Mouse (Mus musculus): Measurements from ENCODE around the gene Hist3h2ba. TPM values are rescaled to one million over a fixed set of nuclear protein-coding genes. Genes with fewer than 3 reads are reported as not detected.
A peak's percentile ranks its signal among the peaks of the same experiment; 100 is the strongest.
"Not testable (repeated sequence)": the region's sequence is repeated elsewhere in the genome, so short reads cannot be mapped to it uniquely, and the experiment has no call there.

Hist3h2ba gene
- total RNA-seq, 2 experiments from 2014 or later: 7.5 to 40.6 TPM

DNA sequence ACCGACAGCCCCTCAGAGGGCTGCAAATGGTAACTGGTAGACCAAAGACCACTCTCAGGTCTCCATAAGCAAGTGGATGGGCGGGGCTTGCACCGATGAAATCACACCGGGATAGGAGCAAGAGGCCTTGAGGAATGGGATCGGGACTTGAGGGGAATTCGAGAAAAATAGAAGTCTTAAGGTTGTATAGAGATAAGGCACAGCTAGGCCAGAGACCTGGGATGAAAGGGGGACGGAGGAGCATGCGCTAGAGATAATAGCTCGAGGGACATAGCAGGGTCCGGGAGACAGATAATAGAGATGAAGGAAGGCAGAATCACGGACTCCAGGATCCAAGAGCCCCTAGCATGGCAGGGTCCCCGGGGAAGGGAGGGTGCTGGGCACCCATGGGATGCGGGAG is 10.8 kb upstream of the Hist3h2ba start:
- peak; percentile 53 for ATAC-seq (replicated peaks; ENCODE audit: low FRiP score, poor library complexity, severe bottlenecking)

DNA sequence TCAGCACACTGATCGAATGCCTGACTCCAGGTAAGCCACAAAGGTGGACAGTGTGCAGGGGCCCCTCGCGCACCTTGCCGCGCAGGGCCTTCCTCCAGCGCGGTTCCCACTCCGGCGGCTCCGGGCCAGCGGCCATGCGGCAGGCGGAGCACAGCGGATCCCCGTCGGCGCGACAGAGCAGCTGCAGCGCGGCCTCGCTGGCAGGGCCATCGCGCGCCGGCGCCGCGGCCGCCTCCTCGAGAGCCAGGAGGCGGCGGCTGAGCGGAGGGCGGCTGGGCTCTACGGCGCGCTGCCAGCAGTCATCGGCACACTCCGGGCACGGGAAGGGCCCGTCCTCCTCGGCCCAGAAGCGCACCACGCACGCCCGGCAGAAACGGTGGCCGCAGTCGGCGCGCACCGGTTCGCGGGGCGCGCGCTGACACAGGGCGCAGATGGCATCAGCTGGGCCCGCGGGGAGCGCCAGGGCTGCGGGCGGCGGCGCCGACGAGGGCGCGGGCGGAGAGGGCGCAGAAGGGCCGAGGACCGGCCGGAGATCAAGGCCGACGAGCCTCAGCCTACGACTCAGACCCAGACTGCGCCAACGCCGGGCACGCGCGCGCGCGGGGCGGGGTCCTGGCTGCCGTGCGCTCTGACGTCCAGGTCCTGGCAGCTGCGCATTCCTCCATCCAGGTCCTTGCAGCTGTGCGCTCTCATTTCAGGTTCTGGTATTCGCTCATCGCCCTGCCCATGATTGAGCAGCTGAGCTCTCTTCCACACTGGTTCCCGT is 10.2 kb upstream of the Hist3h2ba start, which contains the start of gene Rnf187:
Gene Rnf187, minus strand, starts transcription at position 595 of the 766 bp plus-strand sequence.
- peak; percentile 94 for ATAC-seq (replicated peaks; ENCODE audit: low FRiP score, poor library complexity, severe bottlenecking)

DNA sequence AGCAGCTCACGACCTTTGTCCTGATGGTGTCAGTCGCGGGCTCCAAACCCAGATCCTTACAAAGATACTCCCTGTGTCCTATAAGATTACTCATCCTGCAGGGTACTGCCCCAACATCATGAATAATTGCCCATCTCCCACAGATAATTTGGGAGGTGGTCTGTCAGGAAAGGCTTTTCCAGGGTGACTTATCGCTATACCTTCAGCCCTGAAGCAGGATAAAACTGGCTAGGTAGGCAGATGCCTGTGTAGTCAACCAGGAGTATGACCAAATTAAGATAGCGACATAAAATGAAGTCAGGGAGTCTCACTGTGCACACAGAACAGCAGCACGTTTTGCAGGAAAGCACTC is 9.7 kb upstream of the Hist3h2ba start:
- ATAC-seq (replicated peaks; ENCODE audit: low FRiP score, poor library complexity, severe bottlenecking): no peak; the same call in 1 of the 2 replicates

DNA sequence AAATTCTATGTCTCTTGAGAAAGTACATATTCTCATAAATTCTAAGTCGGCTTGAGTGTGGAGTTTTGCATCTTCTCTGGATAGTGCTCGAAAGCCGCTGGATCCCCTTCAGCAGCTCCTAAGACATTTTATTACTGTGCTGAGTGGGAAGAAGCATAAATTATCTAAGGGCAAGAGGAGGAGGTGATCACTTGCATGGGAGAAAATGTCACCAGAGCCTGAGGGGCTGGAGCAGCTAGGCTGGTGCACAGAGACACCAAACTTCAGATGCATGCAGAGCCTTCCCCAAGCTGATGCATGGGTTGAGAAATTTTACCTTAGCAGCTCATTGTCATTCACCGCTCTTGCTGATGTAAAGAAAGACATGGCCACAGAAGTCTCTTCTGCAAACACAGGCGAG is 4.6 kb upstream of the Hist3h2ba start:
- ATAC-seq (replicated peaks; ENCODE audit: low FRiP score, poor library complexity, severe bottlenecking): no peak

DNA sequence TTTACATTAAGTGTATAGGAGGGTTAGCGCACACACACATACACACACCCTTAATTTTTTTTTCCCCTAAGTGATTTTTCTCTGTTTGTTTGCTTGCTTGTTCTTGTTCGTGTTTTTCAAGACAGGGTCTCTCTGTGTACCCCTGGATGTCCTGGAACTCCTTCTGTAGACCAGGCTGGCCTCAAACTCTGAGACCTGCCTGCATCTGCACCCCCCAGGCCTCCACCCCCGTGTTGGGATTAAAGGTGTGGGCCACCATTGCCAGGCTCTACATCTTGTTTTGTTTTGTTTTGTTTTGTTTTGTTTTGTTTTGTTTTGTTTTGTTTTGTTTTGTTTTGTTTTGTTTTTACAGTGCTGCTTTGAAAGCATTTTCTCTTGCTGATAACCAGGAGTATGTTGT is 1.4 kb upstream of the Hist3h2ba start:
- ATAC-seq (replicated peaks; ENCODE audit: low FRiP score, poor library complexity, severe bottlenecking): no peak

DNA sequence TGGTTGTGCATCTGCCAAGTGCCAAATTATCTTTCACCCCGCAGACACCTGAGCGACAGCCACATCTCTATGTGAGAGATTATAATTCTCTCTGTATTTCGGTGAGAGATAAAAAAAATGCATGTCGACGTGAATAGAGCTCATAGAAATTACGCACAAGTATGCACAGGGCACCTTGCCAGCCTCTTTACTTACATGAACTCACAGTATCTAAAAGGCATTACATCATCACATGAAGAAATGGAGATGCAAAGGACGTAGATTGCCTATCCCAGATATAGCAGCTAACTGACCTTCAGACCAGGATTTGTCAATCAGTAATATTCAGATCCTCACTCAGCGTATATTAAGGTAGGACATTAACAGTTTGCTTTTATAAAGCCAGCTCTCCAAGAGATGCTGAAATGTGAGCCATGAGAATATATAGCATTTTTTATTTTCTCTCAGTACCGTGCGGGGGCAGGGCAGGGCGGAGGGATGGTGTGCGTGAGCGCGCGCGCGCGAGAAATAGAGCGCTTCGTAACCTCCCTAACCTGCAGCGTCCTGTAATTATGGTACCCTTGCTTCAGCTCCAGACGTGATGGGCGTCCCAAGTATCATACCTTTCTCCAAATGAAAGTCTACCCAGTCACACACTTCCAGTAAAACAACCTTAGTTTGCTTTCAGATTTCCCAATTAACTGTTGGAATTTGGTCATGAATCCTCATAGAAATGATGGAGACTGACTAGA is 757 bp upstream of the Hist3h2ba start:
- ATAC-seq (replicated peaks; ENCODE audit: low FRiP score, poor library complexity, severe bottlenecking): peak; percentile 70

DNA sequence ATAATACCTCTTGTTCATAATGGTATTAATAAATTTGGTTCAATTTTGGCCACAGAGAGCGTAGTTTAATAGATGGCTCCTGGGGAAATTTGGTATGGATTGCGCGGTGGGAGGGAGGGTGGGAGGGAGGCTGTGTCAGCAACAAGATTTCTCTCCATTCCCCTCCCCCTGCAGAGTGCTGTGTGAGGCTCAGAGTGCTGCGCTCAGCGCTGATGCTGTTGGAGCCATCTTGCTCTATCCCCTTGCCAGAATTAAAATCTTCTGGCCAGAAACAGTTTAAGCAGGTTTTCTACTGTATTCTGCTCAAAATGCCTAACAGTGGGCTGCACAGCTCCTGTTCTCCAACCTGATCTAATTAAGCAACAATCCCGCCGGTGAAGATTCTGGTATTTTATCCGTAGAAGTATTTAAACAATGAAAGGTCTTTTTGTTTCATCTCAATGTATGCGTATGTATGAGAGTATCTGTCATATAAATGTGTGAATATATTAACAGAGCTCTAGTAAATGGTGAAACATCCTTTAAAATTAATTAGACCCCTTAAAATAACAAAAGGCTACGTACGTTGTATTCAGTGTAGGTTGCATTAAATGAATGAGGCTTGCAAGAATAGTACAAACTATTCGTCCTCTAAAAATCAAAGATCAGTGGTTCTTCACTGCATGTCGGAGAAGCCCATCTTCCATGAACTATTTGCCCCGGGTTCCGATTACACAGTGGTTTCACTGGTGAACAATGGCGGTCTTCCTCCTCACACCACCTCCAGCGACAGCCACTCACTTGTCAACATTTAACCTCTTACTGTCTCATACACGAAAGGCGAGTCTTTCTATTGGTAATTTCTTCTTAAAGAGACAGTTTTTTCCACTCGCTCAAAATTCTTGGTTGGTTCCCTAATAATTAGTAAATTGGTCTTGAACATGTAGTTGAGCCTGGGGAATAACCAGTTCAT is 1.0 kb downstream of the Hist3h2ba start:
- no peak for ATAC-seq (replicated peaks; ENCODE audit: low FRiP score, poor library complexity, severe bottlenecking)

DNA sequence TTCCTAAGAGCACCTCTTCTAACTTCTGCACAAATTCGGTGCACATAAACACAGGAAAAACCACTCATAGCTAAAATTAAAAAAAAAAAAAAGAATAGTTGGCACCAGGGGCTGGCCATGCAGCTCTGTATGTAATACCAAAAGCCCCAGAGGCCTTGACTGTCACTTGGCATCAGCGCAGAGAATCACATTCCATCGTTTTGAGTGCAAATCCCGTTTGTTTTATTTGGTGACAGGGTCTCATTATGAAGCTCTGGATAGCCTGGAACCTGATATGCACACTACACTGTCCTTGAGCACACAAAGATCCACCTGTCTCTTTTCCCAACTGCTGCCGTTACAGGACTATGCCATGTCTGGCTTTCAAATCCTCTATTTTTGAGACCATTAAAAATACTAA is 2.5 kb downstream of the Hist3h2ba start:
- no peak for ATAC-seq (replicated peaks; ENCODE audit: low FRiP score, poor library complexity, severe bottlenecking)

DNA sequence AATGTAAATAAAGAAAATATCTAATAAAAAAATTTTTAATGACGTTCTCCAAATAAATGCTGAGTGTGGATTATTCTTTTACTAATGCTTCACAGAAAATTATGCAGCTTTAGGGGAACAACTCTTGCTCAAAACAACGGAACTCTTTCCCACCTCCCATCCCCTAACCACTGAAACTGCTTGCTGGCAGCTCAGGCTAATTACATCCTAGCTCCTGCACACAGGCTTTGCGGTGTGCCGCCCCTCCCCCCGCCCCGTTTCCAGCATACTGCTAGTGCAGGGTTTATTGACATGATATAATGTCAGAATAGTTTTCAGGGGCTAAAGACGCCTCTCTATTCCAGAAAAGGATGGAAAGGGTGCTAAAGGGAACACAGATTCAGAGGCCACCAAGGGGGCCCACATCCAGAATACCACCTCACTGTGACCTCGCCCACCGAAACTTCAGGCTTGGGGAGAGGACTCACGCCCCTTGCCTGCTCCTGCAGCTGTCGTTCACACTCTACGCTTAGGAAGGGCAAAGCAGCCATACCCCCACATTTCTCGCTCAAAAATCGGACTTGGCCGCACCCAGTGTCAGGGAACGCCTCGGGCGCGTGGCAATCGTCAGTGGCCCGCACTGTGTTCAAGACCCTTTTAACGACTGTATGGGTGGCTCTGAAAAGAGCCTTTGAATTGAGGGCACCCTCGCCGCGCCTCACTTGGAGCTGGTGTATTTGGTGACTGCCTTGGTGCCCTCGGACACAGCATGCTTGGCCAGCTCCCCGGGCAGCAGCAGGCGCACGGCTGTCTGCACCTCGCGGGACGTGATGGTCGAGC is 4.8 kb downstream of the Hist3h2ba start:
- ATAC-seq (replicated peaks; ENCODE audit: low FRiP score, poor library complexity, severe bottlenecking): peak; percentile 34

DNA sequence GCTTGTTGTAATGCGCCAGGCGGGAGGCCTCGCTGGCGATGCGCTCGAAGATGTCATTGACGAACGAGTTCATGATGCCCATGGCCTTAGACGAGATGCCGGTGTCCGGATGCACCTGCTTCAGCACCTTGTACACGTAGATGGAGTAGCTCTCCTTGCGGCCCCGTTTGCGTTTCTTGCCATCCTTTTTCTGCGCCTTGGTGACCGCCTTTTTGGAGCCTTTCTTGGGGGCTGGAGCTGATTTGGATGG is 5.4 kb downstream of the Hist3h2ba start:
- not testable (repeated sequence) for ATAC-seq (replicated peaks; ENCODE audit: low FRiP score, poor library complexity, severe bottlenecking)

DNA sequence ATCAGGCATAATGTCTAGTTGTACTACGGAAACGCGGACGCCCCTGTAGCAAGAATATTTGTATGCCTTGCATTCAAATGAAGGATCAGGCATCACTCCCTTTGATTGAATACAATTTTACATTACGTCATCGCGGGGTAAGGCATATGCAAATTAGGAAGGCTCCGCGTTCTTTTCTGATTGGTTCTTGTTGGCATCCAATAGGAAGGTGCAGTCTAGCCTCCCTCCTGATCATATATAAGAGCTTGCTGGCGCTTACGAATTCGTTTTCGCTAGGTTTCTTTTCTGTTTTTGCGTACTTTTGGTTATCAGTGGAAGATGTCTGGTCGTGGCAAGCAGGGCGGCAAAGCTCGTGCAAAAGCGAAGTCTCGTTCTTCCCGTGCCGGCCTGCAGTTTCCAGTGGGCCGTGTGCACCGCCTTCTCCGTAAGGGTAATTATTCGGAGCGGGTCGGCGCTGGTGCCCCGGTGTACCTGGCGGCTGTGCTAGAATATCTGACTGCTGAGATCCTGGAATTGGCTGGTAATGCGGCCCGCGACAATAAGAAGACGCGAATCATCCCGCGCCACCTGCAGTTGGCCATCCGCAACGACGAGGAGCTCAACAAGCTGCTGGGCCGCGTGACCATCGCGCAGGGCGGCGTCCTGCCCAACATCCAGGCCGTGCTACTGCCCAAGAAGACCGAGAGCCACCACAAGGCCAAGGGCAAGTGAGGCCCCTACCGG is 5.9 kb downstream of the Hist3h2ba start, which contains the start of the genes Hist3h2a and Trim17:
Gene Hist3h2a, plus strand, starts transcription at position 266 of the 723 bp plus-strand sequence.
Gene Trim17, plus strand, starts transcription at position 266 of the 723 bp plus-strand sequence.
- ATAC-seq (replicated peaks; ENCODE audit: low FRiP score, poor library complexity, severe bottlenecking): peak; percentile 79

DNA sequence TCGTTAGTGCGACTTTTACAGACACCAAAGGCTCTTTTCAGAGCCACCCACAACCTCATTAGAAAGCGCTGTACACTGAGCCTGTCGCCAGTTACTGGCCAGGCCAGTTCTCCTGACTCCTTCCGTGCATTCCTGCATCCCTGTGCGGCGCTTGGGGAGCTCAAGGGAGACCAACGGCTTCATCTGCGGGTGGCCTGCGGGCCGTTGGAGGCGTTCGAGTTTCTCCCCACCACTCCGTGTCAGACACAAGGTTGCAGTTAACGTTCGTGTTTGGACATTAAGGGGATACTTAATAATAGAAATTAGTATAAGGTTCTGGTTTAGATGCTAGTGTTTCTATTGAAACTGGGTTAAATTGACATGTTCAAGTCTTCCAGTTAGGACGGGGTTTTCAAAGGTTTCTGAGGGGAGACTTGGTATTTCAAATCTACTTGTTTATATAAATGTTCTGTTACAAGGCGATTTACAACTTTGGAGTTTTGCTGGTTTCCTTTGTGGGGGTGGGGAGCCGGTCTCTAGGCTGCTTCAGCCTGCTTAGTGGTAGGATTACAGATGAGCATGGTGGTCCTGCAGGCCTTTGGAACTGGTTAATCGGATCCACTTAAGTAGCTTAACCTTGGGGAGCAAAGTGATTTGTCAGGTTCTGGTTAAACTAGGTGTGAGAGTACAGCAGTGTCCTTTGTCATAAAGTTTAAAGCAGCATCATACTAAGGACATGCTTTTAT is 6.6 kb downstream of the Hist3h2ba start:
- peak; percentile 10 for ATAC-seq (replicated peaks; ENCODE audit: low FRiP score, poor library complexity, severe bottlenecking)

DNA sequence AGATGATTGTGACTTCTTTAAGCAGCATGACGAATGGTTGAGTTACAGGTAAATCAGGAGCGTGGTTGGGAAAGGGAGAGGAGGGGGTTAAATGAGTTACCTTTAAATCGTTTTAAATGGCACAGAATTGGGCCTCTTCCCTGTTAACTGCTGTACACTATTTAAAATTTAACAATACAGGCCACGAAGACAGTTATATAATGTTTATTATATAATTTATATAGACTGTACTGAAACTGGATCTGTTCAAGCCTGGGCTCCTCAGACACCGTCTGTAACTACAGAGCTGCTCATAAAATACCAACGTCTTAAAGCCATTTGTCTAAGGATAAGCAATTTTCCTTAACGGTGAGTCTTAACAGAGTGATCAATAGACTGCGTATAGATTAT is 7.1 kb downstream of the Hist3h2ba start:
- ATAC-seq (replicated peaks; ENCODE audit: low FRiP score, poor library complexity, severe bottlenecking): no peak

DNA sequence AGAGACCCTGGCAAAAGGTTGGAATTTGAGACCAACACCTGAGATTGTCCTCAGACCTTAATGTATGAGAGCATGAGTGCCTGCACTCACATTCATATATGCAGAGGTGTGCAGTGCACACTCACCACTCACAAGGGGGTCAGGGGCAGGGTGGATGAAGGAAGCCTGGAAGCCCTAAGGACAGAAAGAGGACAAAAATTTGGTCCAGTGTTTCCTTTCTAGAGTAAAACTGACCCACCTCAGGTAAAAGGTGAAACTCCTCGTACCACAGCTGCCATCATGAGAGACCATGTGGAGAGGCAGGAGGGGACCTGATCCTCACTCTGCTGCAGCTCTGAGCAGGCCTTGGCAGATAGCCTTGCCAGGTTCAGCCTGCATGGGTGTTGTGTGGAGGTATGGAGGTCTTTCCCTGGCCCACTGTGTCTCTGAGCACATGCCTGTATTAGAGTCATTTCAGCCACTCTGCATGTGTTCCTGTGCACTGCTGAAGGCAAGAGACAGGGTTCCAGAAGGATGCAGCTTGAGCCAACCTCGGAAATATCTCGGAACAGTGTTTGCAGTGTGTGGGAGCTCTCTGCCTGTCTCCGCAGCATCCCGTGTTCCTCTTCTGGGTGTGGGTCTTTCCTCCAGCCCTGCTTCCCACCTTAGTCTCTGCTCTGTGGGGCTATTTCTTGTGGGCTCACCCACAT is 8.7 kb downstream of the Hist3h2ba start:
- no peak for ATAC-seq (replicated peaks; ENCODE audit: low FRiP score, poor library complexity, severe bottlenecking)

DNA sequence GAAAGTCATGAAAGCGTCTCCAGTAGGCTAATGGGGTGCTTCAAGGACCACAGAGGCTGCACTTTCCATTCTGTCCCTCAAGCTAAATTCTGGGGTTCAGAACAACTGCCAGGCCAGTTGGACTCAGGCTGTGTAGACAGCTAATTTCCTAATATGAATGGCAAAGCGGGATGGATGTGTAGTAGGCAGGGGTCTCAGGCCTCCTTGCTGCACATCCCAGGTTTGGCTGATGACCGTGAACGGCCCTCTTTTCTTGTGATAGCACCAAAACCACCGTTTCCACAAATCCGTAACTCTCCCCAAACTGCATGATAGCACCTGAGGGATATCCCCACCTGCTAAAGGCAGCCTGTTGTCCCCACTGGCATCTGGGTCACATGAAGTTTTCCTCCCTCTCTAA is 9.8 kb downstream of the Hist3h2ba start:
- no peak for ATAC-seq (replicated peaks; ENCODE audit: low FRiP score, poor library complexity, severe bottlenecking)

DNA sequence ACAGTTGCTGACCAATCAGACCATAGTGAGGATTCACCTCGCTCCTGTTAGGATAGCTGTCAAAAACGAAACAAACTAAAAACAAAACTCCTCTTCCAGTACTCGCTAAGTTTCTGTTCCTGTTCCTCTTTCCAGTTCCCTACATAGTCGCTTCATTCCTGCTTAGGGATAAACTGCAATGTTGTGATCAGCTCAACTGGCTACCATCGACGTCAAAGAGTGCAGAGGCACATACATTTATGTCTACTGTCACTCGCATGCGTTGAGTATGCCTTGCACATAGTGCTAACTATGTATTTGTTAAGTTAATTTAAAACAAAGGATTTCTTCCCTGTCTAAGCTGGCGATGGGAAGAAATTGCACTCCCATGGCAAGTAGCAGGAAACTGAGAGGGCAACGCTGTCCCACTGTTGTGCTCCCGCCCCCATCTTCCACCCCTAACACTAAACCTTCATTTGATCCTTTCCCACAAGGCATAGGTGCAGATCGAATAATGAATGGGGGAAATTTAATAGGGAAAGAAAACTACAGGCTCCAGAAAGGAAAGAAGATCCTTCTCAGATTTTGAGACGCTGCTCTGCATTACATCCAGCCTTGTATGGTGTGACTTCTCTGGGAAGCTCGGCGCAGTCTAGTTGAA is 10.6 kb downstream of the Hist3h2ba start:
- no peak for ATAC-seq (replicated peaks; ENCODE audit: low FRiP score, poor library complexity, severe bottlenecking)

DNA sequence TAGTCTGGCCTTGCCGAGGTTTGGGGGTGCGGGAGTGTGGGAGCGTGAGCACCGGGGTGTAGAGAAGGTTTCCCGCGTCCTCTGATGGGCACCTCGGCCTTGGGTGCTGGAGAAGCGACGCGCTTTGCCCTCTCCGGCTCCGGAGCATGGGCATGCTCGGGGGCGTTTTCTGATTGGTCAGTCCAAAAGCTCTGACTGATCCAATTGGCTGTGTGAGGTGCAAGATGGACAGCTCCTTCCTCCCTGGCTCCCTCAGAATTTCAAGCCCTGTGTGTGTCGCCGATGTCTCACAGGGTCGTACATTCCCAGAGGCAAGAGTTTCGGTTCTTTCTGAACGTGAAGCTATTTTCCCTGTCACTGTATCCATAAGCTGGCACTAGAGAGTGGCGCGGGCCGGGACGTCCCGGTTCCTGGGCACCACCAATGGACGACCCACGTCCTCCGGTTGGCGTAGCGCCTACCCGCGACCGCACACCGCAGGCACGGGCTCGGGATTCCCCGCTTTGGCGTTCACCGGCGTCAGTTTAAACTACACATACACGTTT is 11.3 kb downstream of the Hist3h2ba start:
- peak; percentile 82 for ATAC-seq (replicated peaks; ENCODE audit: low FRiP score, poor library complexity, severe bottlenecking)

Measured in erythroblast, adult 5-6 weeks (primary cell).